Mouse (Mus musculus) megakaryocyte-erythroid progenitor cell, adult 5 weeks (primary cell): Measurements from ENCODE around the gene Foxg1. TPM values are rescaled to one million over a fixed set of nuclear protein-coding genes. Genes with fewer than 3 reads are reported as not detected.

Source experiments
- polyA plus RNA-seq: library from polyadenylated mRNA; stranded (reverse); fragments of >175 nt; gene quantifications from 2 replicates; pipeline ENCODE4 v1.2.3, GENCODE M21; 2012

Foxg1 gene
- 0.03 and 0.18 TPM in 2 replicates for polyA plus RNA-seq

DNA sequence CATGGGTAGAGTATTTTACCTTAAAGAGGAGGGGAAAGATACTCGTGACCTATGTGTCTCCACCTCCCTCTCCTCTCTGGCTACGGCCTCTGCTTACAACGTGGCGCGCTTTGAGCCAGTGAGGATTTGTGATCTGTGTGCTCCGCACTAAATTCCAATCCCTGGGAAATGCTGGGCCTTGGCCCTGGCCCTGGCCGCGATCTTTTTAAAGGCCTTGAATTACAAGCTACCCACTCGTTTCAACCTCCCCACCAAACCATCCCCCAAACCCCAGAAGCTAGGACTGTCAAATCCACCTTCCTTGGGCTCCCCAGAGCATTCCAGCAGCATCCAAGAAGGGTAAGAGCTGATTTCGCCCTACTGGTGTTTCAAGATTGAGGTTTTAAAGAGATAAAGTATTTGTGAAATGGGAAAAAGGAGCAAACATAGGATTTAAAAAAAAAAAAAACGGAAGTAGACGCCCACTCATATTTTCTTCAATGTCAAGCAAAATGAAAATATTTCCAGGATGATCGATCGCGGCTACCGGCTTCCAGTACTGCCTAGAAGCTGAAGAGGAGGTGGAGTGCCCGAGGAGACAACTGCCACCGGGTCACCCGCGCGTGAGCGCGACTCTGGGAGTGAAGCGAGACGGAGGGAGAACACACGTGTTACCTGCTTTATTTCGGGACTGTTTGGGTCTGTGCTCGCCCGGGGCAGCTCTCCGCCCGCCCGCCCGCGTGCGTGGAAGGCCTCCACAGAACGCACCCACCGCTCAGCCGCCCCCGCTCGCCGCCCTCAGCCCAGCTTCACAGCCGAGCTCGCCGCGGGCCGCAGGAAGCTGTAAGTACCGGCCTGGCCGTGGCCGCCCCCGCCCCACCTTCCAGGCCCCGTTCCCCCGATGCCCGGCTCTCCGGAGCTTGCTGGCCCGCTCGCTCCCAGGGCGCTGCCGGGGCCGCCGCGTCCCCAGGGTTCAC, at the start of gene Foxg1:
Foxg1 (plus strand) TSS at position 96 of the 956 bp plus-strand sequence.

GRCm38 (mm10) chr12:49384876-49385630, 2.6 kb downstream of the Foxg1 start, which contains the start of gene Gm43517:
Gene Gm43517, plus strand, starts transcription at chr12:49385174.

Other genes starting within 250 kb of the Foxg1 start
- not detected in 2 replicates for gene Gm43517, start 2.5 kb downstream of the Foxg1 start, polyA plus RNA-seq